Mouse (Mus musculus) liver, postnatal 0 days (tissue): ENCODE measurements around the gene Npr2. TPM values are rescaled to one million over a fixed set of nuclear protein-coding genes. Genes with fewer than 3 reads are reported as not detected.

Experiments used
- ATAC-seq: fragments of 200-750 bp; cut with Nextera tagmentation; 2 replicates; pipeline ENCODE4 v1.8.0; 2017; ENCODE audit warnings: mild to moderate bottlenecking, moderate library complexity
- DNase-seq: peaks from one replicate; pipeline ENCODE4 v3.0.0-alpha.2; 2016
- H3K27ac ChIP-seq: fragments of 300-500 bp; sonication (generic); 2 replicates; pipeline ENCODE4 v1.5.1; 2014; ENCODE audit warnings: antibody characterized with exemption, moderate library complexity, mild to moderate bottlenecking, low read depth
- H3K27me3 ChIP-seq: fragments of 300-500 bp; sonication (generic); 2 replicates; pipeline ENCODE4 v1.6.1; 2014; ENCODE audit warnings: low read length, control low read depth, mixed read lengths; ENCODE audit not compliant: insufficient read depth
- H3K36me3 ChIP-seq: fragments of 300-500 bp; sonication (generic); replicated peaks from 2 replicates; pipeline ENCODE4 v1.6.1; 2014; ENCODE audit warnings: mild to moderate bottlenecking, control low read depth, low read length, moderate library complexity, mixed read lengths; ENCODE audit not compliant: insufficient read depth
- H3K4me1 ChIP-seq: fragments of 300-500 bp; sonication (generic); 2 replicates; pipeline ENCODE4 v1.6.1; 2014; ENCODE audit warnings: antibody characterized with exemption, mild to moderate bottlenecking, control low read depth; ENCODE audit not compliant: insufficient read depth
- H3K4me2 ChIP-seq: fragments of 300-500 bp; sonication (generic); 2 replicates; pipeline ENCODE4 v1.6.1; 2014; ENCODE audit warnings: low read depth, mild to moderate bottlenecking, low read length, moderate library complexity, mixed read lengths
- H3K4me3 ChIP-seq: fragments of 300-500 bp; sonication (generic); 2 replicates; pipeline ENCODE4 v1.5.1; 2014; ENCODE audit warnings: low read depth, low read length
- H3K9ac ChIP-seq: fragments of 300-500 bp; sonication (generic); replicated peaks from 2 replicates; pipeline ENCODE4 v1.6.1; 2014; ENCODE audit warnings: mild to moderate bottlenecking, moderate library complexity
- H3K9me3 ChIP-seq: fragments of 300-500 bp; sonication (generic); 2 replicates; pipeline ENCODE4 v1.6.1; 2016; ENCODE audit warnings: mild to moderate bottlenecking, control low read depth, low read length, mixed read lengths
- CTCF ChIP-seq: sonication (generic); IDR thresholded peaks from 2 replicates; pipeline ENCODE4 v1.5.1; 2016; ENCODE audit warnings: antibody characterized with exemption, low read depth
- EP300 ChIP-seq: IDR thresholded peaks from 2 replicates; pipeline ENCODE4 v1.6.1; 2016; ENCODE audit warnings: antibody characterized with exemption, low read depth, mild to moderate bottlenecking
- WGBS: fragments of 180-500 bp; shearing (Covaris S2); extraction: QIAGEN DNeasy Blood & Tissue Kit; methylation state at CpG from one replicate; pipeline ENCODE4 v1.1.7; 2014; ENCODE audit not compliant: insufficient replicate concordance; 5-methylcytosine and 5-hydroxymethylcytosine counted together
- polyA plus RNA-seq: library from polyadenylated mRNA; unstranded; fragments of >200 nt; fragmentation: Nextera tagmentation; extraction: Ambion mirVana; gene quantifications from 2 replicates; pipeline ENCODE4 v1.2.1, GENCODE M21; 2015

The Npr2 gene
- polyA plus RNA-seq, 1 experiment from 2014 or later, result 0.54 TPM

GRCm38 (mm10) chr4:43613060-43613730 is 18.5 kb upstream of the Npr2 start:
- Histone ChIP-seq H3K4me2 (peak overlapping the region; percentile 62), H3K36me3 (no peaks in the 10 kb centered on the region), H3K4me3 (no peak overlapping the region), H3K27ac (peak overlapping the region; percentile 62), H3K9ac (peak overlapping the region; percentile 41; the same call in 1 of the 2 replicates), H3K27me3 (no peaks in the 10 kb centered on the region), H3K9me3 (no peaks in the 10 kb centered on the region), H3K4me1 (peaks cover 6% of the 10 kb centered on the region; the same call in 1 of the 2 replicates)
- peak; percentile 83 for ATAC-seq
- WGBS, result 35% methylated on average over 3 of the region's 3 CpGs
- TF ChIP-seq CTCF (no peak), EP300 (0 out of 2 replicates have a peak, but pooled peaks have one; percentile 1)
- DNase-seq, result peak; percentile 39

DNA sequence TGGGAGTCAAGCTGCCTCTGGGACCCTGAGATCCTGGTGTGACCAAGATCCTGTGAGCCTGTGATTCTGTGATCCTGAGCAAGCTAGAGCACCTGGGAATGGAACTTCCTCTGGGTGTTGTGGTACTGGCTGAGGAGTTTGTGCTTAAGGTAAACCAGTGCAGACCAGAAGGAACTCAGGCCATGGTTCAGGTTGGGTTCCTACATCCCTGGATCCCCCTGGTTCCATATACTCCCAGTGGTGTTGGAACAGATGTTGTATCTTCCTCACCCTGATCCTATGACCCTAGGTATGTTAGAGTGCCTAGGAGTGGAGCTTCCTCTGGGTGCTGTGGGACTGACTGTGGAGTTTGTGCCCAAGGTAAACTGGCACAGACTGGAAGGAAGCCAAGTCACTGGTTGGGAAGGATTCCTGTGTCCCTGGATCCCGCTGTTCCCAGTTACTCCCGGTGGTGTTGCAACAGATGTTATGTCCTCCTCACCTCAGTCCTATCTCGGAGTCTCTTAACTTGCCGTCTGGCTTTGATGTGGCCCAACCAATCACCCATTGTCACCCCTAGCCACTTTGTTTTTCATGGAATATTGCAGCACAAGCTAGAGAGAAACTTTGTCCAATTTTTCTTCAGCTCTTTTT is 11.5 kb upstream of the Npr2 start:
- peaks cover under 1% of the 10 kb centered on the region for H3K9me3 ChIP-seq
- TF ChIP-seq CTCF, result no peak
- no peak for TF ChIP-seq EP300
- H3K27me3 ChIP-seq, result no peaks in the 10 kb centered on the region
- H3K27ac ChIP-seq, result no peak overlapping the region
- no peak overlapping the region for H3K4me2 ChIP-seq
- H3K9ac ChIP-seq, result no peak overlapping the region
- no peaks in the 10 kb centered on the region for H3K4me1 ChIP-seq
- WGBS, result 80% methylated on average over 4 of the region's 4 CpGs
- no peaks in the 10 kb centered on the region for H3K36me3 ChIP-seq
- no peak overlapping the region for H3K4me3 ChIP-seq
- DNase-seq (peak; percentile 8), ATAC-seq (no peak)

DNA sequence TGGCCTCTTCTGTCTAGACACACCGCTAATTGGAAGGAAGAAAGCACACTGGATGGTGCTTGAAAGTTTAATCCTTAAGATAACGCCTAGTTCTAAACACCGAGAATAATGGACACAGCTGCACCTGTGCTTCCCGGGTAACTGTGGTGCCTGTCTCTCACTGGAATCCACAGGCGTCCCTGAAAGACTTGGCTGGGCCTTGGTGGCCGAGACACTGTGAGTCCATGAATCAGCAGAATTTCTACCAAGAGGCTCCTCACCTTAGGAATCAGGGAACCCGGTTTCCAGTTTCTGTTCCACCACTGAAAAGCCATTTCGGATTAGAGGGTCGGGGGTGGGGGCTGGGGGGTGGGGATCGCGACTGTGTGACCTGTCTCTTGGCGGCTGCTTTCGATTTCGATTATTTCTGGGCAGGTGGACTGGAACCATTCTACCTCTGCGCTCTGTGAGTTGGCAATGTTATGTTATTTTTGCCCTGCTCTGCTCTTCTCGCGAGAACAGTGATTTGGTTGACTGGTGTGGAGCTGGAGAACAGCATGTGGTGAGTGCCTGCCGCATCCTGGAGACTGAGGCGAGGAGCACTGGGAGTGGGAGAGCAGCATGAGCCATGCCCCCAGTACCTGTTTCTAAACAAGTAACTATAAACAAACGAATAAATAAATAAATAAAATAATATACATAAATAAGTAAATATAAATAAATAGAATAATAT is 2.5 kb upstream of the Npr2 start:
- WGBS, result 56% methylated on average over 20 of the region's 20 CpGs
- H3K4me3 ChIP-seq, result no peak overlapping the region
- H3K27me3 ChIP-seq, result peaks cover 26% of the 10 kb centered on the region
- H3K36me3 ChIP-seq, result no peaks in the 10 kb centered on the region
- DNase-seq (peak; percentile 15), ATAC-seq (peak; percentile 50)
- peaks cover 4% of the 10 kb centered on the region for H3K9me3 ChIP-seq
- no peaks in the 10 kb centered on the region for H3K4me1 ChIP-seq
- no peak overlapping the region for H3K27ac ChIP-seq
- peak overlapping the region; percentile 31; the same call in 1 of the 2 replicates for H3K4me2 ChIP-seq
- TF ChIP-seq CTCF, result no peak
- no peak for TF ChIP-seq EP300
- H3K9ac ChIP-seq, result no peak overlapping the region

- H3K9me3 ChIP-seq, result peaks cover 4% of the 10 kb centered on the region; the same call in 1 of the 2 replicates
- no peaks in the 10 kb centered on the region for H3K4me1 ChIP-seq
- TF ChIP-seq EP300 (no peak), CTCF (peak; percentile 92)
- DNase-seq, result peak; percentile 75
- peak; percentile 58; the same call in 1 of the 2 replicates for ATAC-seq
- peak overlapping the region; percentile 46 for H3K4me2 ChIP-seq
- no peak overlapping the region for H3K9ac ChIP-seq
- H3K27me3 ChIP-seq, result peaks cover 26% of the 10 kb centered on the region
- H3K4me3 ChIP-seq, result no peak overlapping the region
- WGBS, result 11% methylated on average over 5 of the region's 5 CpGs
- no peak overlapping the region for H3K27ac ChIP-seq
- H3K36me3 ChIP-seq, result no peaks in the 10 kb centered on the region
Measured at GRCm38 (mm10) chr4:43630030-43630581, 1.6 kb upstream of the Npr2 start.

DNA sequence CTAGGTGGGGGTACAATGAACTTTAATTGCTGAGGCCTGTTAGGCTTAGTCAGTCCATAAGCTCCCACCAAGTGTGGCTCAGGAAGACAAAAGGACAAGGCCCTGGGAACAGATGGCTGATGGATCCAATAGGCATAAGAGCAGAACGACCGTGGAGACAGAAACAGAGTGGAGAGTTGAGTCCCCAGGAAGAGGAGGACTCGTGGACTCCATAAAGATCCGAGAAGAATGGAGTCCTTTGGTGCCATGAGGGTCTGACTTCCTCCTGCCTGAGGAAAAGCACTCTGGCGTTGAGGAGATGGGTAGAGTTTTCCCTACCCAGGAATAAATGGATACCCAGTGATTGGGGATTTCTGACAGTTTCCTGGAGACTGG is 1.1 kb upstream of the Npr2 start:
- no peak for DNase-seq
- WGBS, result 31% methylated on average over 5 of the region's 5 CpGs
- ATAC-seq, result no peak

More for the DNA sequence above, 1.1 kb upstream of the Npr2 start:
- Histone ChIP-seq H3K27ac (no peak overlapping the region), H3K27me3 (peaks cover 26% of the 10 kb centered on the region), H3K9me3 (no peaks in the 10 kb centered on the region), H3K4me2 (peak overlapping the region; percentile 86; the same call in 1 of the 2 replicates), H3K4me3 (peak overlapping the region; percentile 55), H3K36me3 (no peaks in the 10 kb centered on the region), H3K4me1 (no peaks in the 10 kb centered on the region), H3K9ac (no peak overlapping the region)
- TF ChIP-seq EP300 (no peak), CTCF (no peak)
